Mouse (Mus musculus): Measurements from ENCODE around the gene 4933407L21Rik.

4933407L21Rik gene

GRCm38 (mm10) chr1:85916830-85917450, 11.3 kb upstream of the 4933407L21Rik start:
- in situ Hi-C loops (cut with MboI, MseI) = no loop called here

GRCm38 (mm10) chr1:85919621-85920020, 8.7 kb upstream of the 4933407L21Rik start:
- in situ Hi-C loops (cut with MboI, MseI) = no loop called here

GRCm38 (mm10) chr1:85921725-85922124, 6.6 kb upstream of the 4933407L21Rik start:
- in situ Hi-C loops (cut with MboI, MseI) = no loop called here

- in situ Hi-C loops (cut with MboI, MseI) = no loop called here
Measured at GRCm38 (mm10) chr1:85922127-85922864, 6.0 kb upstream of the 4933407L21Rik start.

GRCm38 (mm10) chr1:85922865-85923211, 5.4 kb upstream of the 4933407L21Rik start:
- in situ Hi-C loops (cut with MboI, MseI) = no loop called here

GRCm38 (mm10) chr1:85925183-85925582, 3.1 kb upstream of the 4933407L21Rik start:
- in situ Hi-C loops (cut with MboI, MseI) = no loop called here

GRCm38 (mm10) chr1:85928688-85929065, 394 bp downstream of the 4933407L21Rik start:
- in situ Hi-C loops (cut with MboI, MseI) = no loop called here

GRCm38 (mm10) chr1:85929406-85929805, 1.1 kb downstream of the 4933407L21Rik start:
- in situ Hi-C loops (cut with MboI, MseI) = no loop called here

- in situ Hi-C loops (cut with MboI, MseI) = loop anchor here (5.0 kb wide), 3 partner anchors 46 to 79 kb away; no protein-coding TSS in a partner anchor
Measured at GRCm38 (mm10) chr1:85931170-85931569, 2.9 kb downstream of the 4933407L21Rik start.

- in situ Hi-C loops (cut with MboI, MseI) = loop anchor here (5.0 kb wide), 3 partner anchors 44 to 81 kb away; no protein-coding TSS in a partner anchor
Measured at GRCm38 (mm10) chr1:85933226-85933625, 4.9 kb downstream of the 4933407L21Rik start.

GRCm38 (mm10) chr1:85933631-85934465, 5.6 kb downstream of the 4933407L21Rik start:
- in situ Hi-C loops (cut with MboI, MseI) = loop anchor here (5.0 kb wide), 3 partner anchors 43 to 82 kb away; no protein-coding TSS in a partner anchor

- in situ Hi-C loops (cut with MboI, MseI) = loop anchor here (5.0 kb wide), 3 partner anchors 43 to 82 kb away; no protein-coding TSS in a partner anchor
Measured at GRCm38 (mm10) chr1:85934560-85934959, 6.3 kb downstream of the 4933407L21Rik start.

- in situ Hi-C loops (cut with MboI, MseI) = no loop called here
Measured at GRCm38 (mm10) chr1:85935148-85935852, 7.0 kb downstream of the 4933407L21Rik start.

- in situ Hi-C loops (cut with MboI, MseI) = no loop called here
Measured at GRCm38 (mm10) chr1:85936265-85936664, 8.0 kb downstream of the 4933407L21Rik start.

- in situ Hi-C loops (cut with MboI, MseI) = no loop called here
Measured at GRCm38 (mm10) chr1:85937323-85937722, 9.0 kb downstream of the 4933407L21Rik start.

GRCm38 (mm10) chr1:85942318-85942717, 14.0 kb downstream of the 4933407L21Rik start:
- in situ Hi-C loops (cut with MboI, MseI) = no loop called here

- in situ Hi-C loops (cut with MboI, MseI) = no loop called here
Measured at GRCm38 (mm10) chr1:85949085-85949684, 20.9 kb downstream of the 4933407L21Rik start.

GRCm38 (mm10) chr1:85955150-85955549, 26.9 kb downstream of the 4933407L21Rik start:
- in situ Hi-C loops (cut with MboI, MseI) = loop anchor here (5.0 kb wide), 1 partner anchor 203 kb away; no protein-coding TSS in a partner anchor

- in situ Hi-C loops (cut with MboI, MseI) = loop anchor here (5.0 kb wide), 1 partner anchor 205 kb away; no protein-coding TSS in a partner anchor
Measured at GRCm38 (mm10) chr1:85957290-85957689, 29.0 kb downstream of the 4933407L21Rik start.

- in situ Hi-C loops (cut with MboI, MseI) = loop anchor here (5.0 kb wide), 1 partner anchor 206 kb away; no protein-coding TSS in a partner anchor
Measured at GRCm38 (mm10) chr1:85957942-85958619, 29.8 kb downstream of the 4933407L21Rik start.
